Mouse (Mus musculus) thymus, adult 2 months (tissue): ENCODE measurements around the gene Hsph1.

ENCODE experiments used
- CTCF ChIP-seq: fragments of 200-500 bp; IDR thresholded peaks from 2 replicates; pipeline ENCODE4 v1.5.1; 2012; ENCODE audit warnings: mild to moderate bottlenecking, control low read depth, low read length, moderate library complexity, borderline replicate concordance; ENCODE audit not compliant: control insufficient read depth, poor library complexity, insufficient read depth; ENCODE audit errors: extremely low read depth
- POLR2A ChIP-seq: fragments of 200-500 bp; IDR thresholded peaks from 2 replicates; pipeline ENCODE4 v1.6.1; 2012; ENCODE audit warnings: mild to moderate bottlenecking, low read length, control low read depth, moderate library complexity; ENCODE audit not compliant: control insufficient read depth, poor library complexity, insufficient read depth; ENCODE audit errors: extremely low read depth

DNA sequence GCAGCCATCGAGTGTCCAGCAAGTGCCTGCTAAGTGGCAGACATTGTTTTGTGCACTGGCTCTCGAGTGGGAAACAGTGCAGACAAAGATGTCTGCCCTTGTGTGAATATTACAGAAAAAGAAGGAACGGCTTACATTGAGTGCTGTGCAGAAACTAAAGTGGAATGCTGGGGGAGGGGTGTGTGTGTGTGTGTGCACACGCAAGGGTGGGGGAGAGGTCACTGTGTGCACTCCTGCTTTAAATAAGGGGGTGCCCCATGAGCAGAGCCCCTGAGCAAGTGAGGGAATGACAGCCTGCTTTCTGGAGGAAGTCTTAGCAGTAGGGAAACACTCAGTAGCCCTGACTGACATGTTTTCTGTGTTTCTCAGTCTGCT, 14.0 kb upstream of the Hsph1 start:
- TF ChIP-seq POLR2A (no peak), CTCF (no peak)
